Mouse (Mus musculus): ENCODE data around the gene Acvr1. TPM values are rescaled to one million over a fixed set of nuclear protein-coding genes. Genes with fewer than 3 reads are reported as not detected.

Gene Acvr1
- polyA plus RNA-seq, 1 experiment from 2014 or later, result 5.5 TPM

DNA sequence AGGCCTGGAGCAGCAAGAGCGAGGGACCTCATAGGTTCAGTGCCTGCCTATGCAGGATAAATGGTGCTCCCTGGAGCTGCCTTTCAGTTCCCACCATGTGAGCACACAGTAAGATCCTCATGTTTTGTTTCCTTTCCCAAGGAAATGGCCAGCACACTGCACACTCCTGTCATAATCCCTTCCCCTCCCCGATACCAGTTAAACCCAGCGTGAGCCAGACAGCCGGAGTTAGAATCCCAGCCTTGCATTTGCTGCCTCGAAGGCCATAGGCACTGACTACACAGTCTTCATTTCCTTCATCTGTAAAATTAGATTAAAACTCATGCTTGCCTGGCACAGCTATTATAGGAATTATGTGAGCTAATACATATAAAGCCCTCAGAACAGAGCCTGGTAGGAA, 37.6 kb downstream of the Acvr1 start:
- Histone ChIP-seq H3K4me2 (ENCODE audit: low read length) (no peak overlapping the region), H3K4me1 (replicated peaks; ENCODE audit: insufficient read depth, low read length) (peaks cover 37% of the 10 kb centered on the region), H3K9ac (ENCODE audit: low read depth, low read length) (no peak overlapping the region), H3K4me3 (replicated peaks; ENCODE audit: low read depth, low read length) (no peak overlapping the region), H3K27me3 (ENCODE audit: insufficient read depth, low read length) (no peaks in the 10 kb centered on the region), H3K9me3 (replicated peaks; ENCODE audit: low read length) (no peaks in the 10 kb centered on the region), H3K36me3 (ENCODE audit: insufficient read depth, low read length) (no peaks in the 10 kb centered on the region), H3K27ac (no peak overlapping the region)
- DNase-seq (ENCODE audit: low spot score), result no peak
- WGBS, result 71% methylated on average over 5 of the region's 5 CpGs
- no peak for TF ChIP-seq CTCF (IDR thresholded peaks at IDR 0.05; ENCODE audit: low read depth)
- no peak for ATAC-seq (replicated peaks; ENCODE audit: low FRiP score, low read depth)

DNA sequence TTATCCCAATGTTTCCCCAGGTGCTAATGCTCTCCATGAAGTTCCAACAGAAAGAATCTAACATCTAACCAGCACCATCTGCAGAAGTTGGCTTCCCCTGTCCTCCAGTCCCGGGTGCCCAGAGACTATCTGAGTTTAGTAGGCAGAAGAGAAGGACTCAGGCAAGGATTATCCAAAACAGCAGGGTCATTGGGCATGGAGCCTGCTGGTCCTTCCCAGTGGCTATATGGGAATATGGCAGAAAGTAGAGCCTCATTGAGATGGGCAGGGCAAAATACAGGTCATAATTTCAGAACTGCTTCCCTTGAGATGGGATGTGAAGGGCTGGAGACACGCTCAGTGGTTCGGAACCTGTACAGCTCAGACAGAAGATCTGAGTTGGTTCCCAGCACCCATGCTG, 39.2 kb downstream of the Acvr1 start:
- Histone ChIP-seq H3K27me3 (ENCODE audit: insufficient read depth, low read length) (no peaks in the 10 kb centered on the region), H3K36me3 (ENCODE audit: insufficient read depth, low read length) (no peaks in the 10 kb centered on the region), H3K27ac (no peak overlapping the region), H3K9me3 (replicated peaks; ENCODE audit: low read length) (no peaks in the 10 kb centered on the region), H3K4me1 (replicated peaks; ENCODE audit: insufficient read depth, low read length) (peaks cover 35% of the 10 kb centered on the region), H3K9ac (ENCODE audit: low read depth, low read length) (no peak overlapping the region), H3K4me2 (ENCODE audit: low read length) (no peak overlapping the region), H3K4me3 (replicated peaks; ENCODE audit: low read depth, low read length) (no peak overlapping the region)
- ATAC-seq (replicated peaks; ENCODE audit: low FRiP score, low read depth), result no peak
- WGBS, result 83% methylated on average over 3 of the region's 3 CpGs
- DNase-seq (ENCODE audit: low spot score), result no peak
- TF ChIP-seq CTCF (IDR thresholded peaks at IDR 0.05; ENCODE audit: low read depth), result no peak

DNA sequence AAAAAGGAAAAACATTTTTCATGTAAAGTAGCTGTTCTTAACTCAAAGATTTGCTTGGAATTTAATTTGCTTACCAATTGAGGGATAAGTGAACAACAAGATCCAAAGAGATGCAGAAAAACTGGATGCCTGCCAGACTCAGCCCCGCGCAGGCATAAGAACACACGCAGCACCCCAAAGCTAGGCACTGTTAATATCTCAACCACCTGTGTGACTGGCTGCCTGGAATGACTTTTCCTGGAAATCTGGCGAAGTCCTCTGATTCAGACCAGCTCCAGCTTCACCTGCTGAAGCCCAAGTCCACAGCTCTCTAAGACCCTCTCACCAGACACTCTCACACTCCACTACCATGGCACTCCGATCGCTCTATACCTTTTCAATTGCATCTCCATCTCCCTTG, 42.6 kb downstream of the Acvr1 start:
- no peaks in the 10 kb centered on the region for H3K9me3 ChIP-seq (replicated peaks; ENCODE audit: low read length)
- H3K9ac ChIP-seq (ENCODE audit: low read depth, low read length), result no peak overlapping the region
- no peak overlapping the region for H3K4me3 ChIP-seq (replicated peaks; ENCODE audit: low read depth, low read length)
- WGBS, result 71% methylated on average over 6 of the region's 6 CpGs
- TF ChIP-seq CTCF (IDR thresholded peaks at IDR 0.05; ENCODE audit: low read depth), result no peak
- no peaks in the 10 kb centered on the region for H3K27me3 ChIP-seq (ENCODE audit: insufficient read depth, low read length)
- peaks cover 22% of the 10 kb centered on the region for H3K4me1 ChIP-seq (replicated peaks; ENCODE audit: insufficient read depth, low read length)
- ATAC-seq (replicated peaks; ENCODE audit: low FRiP score, low read depth) (no peak), DNase-seq (ENCODE audit: low spot score) (no peak)
- peak overlapping the region; percentile 11; the same call in 1 of the 2 replicates for H3K27ac ChIP-seq
- H3K4me2 ChIP-seq (ENCODE audit: low read length), result no peak overlapping the region
- no peaks in the 10 kb centered on the region for H3K36me3 ChIP-seq (ENCODE audit: insufficient read depth, low read length)

DNA sequence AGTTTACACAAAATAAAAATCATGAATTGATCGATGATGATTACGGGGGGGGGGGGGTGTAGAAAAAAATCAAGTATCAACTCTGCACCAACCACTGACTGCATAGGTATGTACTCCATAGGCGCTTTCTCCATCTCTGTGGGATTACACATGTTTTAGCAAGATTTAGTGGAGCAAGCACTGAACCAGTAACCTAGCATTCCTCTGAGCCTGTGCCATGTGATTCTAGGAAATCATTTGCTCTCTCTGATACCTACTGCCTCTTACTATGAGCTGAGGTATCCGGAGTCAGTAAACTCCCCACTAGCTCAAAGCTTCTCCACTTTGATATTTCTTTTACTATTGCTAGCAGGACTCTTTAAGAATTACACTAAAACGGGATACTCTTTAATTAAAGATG, 43.1 kb downstream of the Acvr1 start:
- Histone ChIP-seq H3K27ac (no peak overlapping the region), H3K9me3 (replicated peaks; ENCODE audit: low read length) (no peaks in the 10 kb centered on the region), H3K4me1 (replicated peaks; ENCODE audit: insufficient read depth, low read length) (peaks cover 22% of the 10 kb centered on the region), H3K4me3 (replicated peaks; ENCODE audit: low read depth, low read length) (no peak overlapping the region), H3K4me2 (ENCODE audit: low read length) (no peak overlapping the region), H3K36me3 (ENCODE audit: insufficient read depth, low read length) (no peaks in the 10 kb centered on the region), H3K9ac (ENCODE audit: low read depth, low read length) (no peak overlapping the region), H3K27me3 (ENCODE audit: insufficient read depth, low read length) (no peaks in the 10 kb centered on the region)
- peak; percentile 16 for DNase-seq (ENCODE audit: low spot score)
- TF ChIP-seq CTCF (IDR thresholded peaks at IDR 0.05; ENCODE audit: low read depth), result no peak
- 76% methylated on average over 5 of the region's 5 CpGs for WGBS
- ATAC-seq (replicated peaks; ENCODE audit: low FRiP score, low read depth), result peak; percentile 54; the same call in 1 of the 2 replicates

DNA sequence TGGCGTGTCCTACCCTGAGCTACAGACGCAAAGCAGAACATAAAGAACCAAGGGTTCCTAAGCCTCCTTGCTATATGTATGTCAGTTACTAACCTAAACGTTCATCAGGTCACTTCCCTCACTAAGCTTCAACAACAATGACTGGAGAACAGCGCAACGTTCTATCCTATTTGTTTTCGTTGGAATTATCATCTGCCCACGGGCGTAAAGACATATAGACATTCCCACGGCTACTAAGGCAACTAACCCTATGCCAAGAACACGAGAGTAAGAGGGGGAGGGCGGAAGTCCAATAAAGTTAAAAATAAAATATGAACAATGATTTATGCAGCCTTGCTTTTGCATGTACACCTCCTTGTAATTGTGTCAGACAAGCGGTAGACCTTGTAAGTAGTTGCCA, 43.9 kb downstream of the Acvr1 start:
- H3K36me3 ChIP-seq (ENCODE audit: insufficient read depth, low read length), result no peaks in the 10 kb centered on the region
- no peak overlapping the region for H3K4me2 ChIP-seq (ENCODE audit: low read length)
- no peak overlapping the region for H3K27ac ChIP-seq
- no peak overlapping the region for H3K9ac ChIP-seq (ENCODE audit: low read depth, low read length)
- WGBS, result 47% methylated on average over 12 of the region's 12 CpGs
- no peaks in the 10 kb centered on the region for H3K9me3 ChIP-seq (replicated peaks; ENCODE audit: low read length)
- no peak for TF ChIP-seq CTCF (IDR thresholded peaks at IDR 0.05; ENCODE audit: low read depth)
- H3K4me1 ChIP-seq (replicated peaks; ENCODE audit: insufficient read depth, low read length), result peaks cover 18% of the 10 kb centered on the region
- H3K4me3 ChIP-seq (replicated peaks; ENCODE audit: low read depth, low read length), result no peak overlapping the region
- H3K27me3 ChIP-seq (ENCODE audit: insufficient read depth, low read length), result no peaks in the 10 kb centered on the region
- ATAC-seq (replicated peaks; ENCODE audit: low FRiP score, low read depth) (no peak), DNase-seq (ENCODE audit: low spot score) (no peak)

DNA sequence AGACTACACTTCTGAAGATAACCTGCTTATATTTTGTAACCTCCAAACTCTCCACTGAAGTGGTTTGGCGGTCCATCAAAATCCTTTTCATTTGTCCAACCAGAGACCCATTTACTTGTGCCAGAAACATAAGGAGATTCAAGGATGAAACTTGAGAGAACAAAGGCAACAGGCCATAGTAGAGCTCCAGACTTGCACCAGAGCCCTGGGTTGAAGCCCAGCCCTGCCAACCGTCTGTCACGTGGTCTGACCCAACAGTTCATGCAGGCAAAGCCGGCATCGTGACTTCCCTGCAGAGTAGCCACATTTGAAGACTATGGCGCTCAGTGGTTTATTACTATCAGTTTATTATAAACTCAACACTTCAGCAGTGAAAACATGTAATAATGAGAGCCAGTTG, 45.3 kb downstream of the Acvr1 start:
- H3K4me1 ChIP-seq (replicated peaks; ENCODE audit: insufficient read depth, low read length), result peaks cover 13% of the 10 kb centered on the region
- H3K27me3 ChIP-seq (ENCODE audit: insufficient read depth, low read length), result no peaks in the 10 kb centered on the region
- WGBS, result 82% methylated on average over 6 of the region's 6 CpGs
- no peaks in the 10 kb centered on the region for H3K36me3 ChIP-seq (ENCODE audit: insufficient read depth, low read length)
- H3K9me3 ChIP-seq (replicated peaks; ENCODE audit: low read length), result no peaks in the 10 kb centered on the region
- TF ChIP-seq CTCF (IDR thresholded peaks at IDR 0.05; ENCODE audit: low read depth), result no peak
- H3K27ac ChIP-seq, result no peak overlapping the region
- DNase-seq (ENCODE audit: low spot score) (no peak), ATAC-seq (replicated peaks; ENCODE audit: low FRiP score, low read depth) (no peak)
- no peak overlapping the region for H3K4me2 ChIP-seq (ENCODE audit: low read length)
- H3K9ac ChIP-seq (ENCODE audit: low read depth, low read length), result no peak overlapping the region
- H3K4me3 ChIP-seq (replicated peaks; ENCODE audit: low read depth, low read length), result no peak overlapping the region

DNA sequence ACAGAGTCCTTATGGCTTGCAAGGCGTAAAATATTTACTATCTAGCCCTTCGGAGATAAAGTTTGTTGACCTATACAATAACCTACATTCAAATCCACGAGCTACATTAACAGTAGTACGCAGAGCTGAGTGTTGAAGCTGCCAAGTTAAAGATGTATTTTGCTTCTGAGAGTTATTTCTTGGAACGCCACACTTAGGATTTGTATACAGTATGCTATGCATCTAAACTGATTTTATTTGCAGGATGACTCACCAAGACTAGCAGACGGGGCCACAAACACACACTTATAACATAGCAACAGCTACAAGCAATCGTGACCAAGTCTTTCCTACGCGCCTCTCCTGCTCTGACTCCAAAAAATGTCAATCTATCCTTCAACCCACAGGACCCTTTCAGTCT, 46.2 kb downstream of the Acvr1 start:
- WGBS, result 69% methylated on average over 9 of the region's 9 CpGs
- Histone ChIP-seq H3K36me3 (ENCODE audit: insufficient read depth, low read length) (no peaks in the 10 kb centered on the region), H3K27ac (no peak overlapping the region), H3K9me3 (replicated peaks; ENCODE audit: low read length) (no peaks in the 10 kb centered on the region), H3K4me3 (replicated peaks; ENCODE audit: low read depth, low read length) (no peak overlapping the region), H3K9ac (ENCODE audit: low read depth, low read length) (no peak overlapping the region), H3K27me3 (ENCODE audit: insufficient read depth, low read length) (no peaks in the 10 kb centered on the region), H3K4me1 (replicated peaks; ENCODE audit: insufficient read depth, low read length) (peaks cover 13% of the 10 kb centered on the region), H3K4me2 (ENCODE audit: low read length) (no peak overlapping the region)
- DNase-seq (ENCODE audit: low spot score) (peak; percentile 44), ATAC-seq (replicated peaks; ENCODE audit: low FRiP score, low read depth) (no peak)
- TF ChIP-seq CTCF (IDR thresholded peaks at IDR 0.05; ENCODE audit: low read depth), result no peak
